Mouse (Mus musculus) liver, adult (tissue): ENCODE results near the gene Tmem108.

ENCODE experiments used
- GATA4 ChIP-seq: IDR thresholded peaks from 2 replicates; pipeline ENCODE4 v1.6.1; 2014; ENCODE audit warnings: mild to moderate bottlenecking, low read length; ENCODE audit not compliant: insufficient replicate concordance

Gene Tmem108

GRCm38 (mm10) chr9:103465293-103465692 is 296.3 kb downstream of the Tmem108 start:
- no peak for TF ChIP-seq GATA4

GRCm38 (mm10) chr9:103463833-103464232 is 297.8 kb downstream of the Tmem108 start:
- no peak for TF ChIP-seq GATA4

GRCm38 (mm10) chr9:103459839-103460238 is 301.8 kb downstream of the Tmem108 start:
- no peak for TF ChIP-seq GATA4

GRCm38 (mm10) chr9:103459307-103459706 is 302.3 kb downstream of the Tmem108 start:
- TF ChIP-seq GATA4: no peak

- TF ChIP-seq GATA4: no peak
Observed at GRCm38 (mm10) chr9:103449651-103450050, 312.0 kb downstream of the Tmem108 start.

- TF ChIP-seq GATA4: no peak
Observed at GRCm38 (mm10) chr9:103449092-103449491, 312.5 kb downstream of the Tmem108 start.

- TF ChIP-seq GATA4: no peak
Observed at GRCm38 (mm10) chr9:103444656-103445055, 317.0 kb downstream of the Tmem108 start.

- TF ChIP-seq GATA4: no peak
Observed at GRCm38 (mm10) chr9:103443824-103444185, 317.8 kb downstream of the Tmem108 start.

GRCm38 (mm10) chr9:103443121-103443823 is 318.4 kb downstream of the Tmem108 start:
- TF ChIP-seq GATA4: no peak

GRCm38 (mm10) chr9:103440597-103440996 is 321.0 kb downstream of the Tmem108 start:
- no peak for TF ChIP-seq GATA4

GRCm38 (mm10) chr9:103437104-103437503 is 324.5 kb downstream of the Tmem108 start:
- no peak for TF ChIP-seq GATA4

GRCm38 (mm10) chr9:103434116-103434515 is 327.5 kb downstream of the Tmem108 start:
- TF ChIP-seq GATA4: no peak
